Mouse (Mus musculus): ENCODE data around the gene Skint5.
"Not testable (repeated sequence)": the region's sequence is repeated elsewhere in the genome, so short reads cannot be mapped to it uniquely, and the experiment has no call there.

The Skint5 gene

DNA sequence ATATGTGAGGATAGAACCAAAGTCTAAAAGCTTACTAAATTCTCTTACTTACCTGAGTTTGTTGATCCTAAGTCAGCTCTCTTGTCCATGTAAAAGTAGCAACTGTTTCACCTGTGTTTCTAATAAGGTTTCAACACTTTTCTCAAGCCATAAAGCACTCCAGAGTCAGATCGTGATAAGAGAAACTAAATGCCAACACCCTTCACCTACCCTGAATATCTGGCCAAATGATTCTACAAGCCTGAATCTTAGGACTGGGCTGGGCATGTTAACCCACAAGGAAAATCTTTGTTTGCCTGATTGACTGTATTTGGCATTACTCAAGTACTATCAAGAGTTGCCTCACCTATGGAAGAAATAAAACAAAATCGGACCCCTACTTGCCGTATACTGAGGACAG, at the start of gene Skint5:
Skint5 (minus strand) TSS at position 101 of the 400 bp plus-strand sequence.
- in situ Hi-C loops (cut with MboI; ENCODE audit: low sequenced_read_pairs) = no loop called here

DNA sequence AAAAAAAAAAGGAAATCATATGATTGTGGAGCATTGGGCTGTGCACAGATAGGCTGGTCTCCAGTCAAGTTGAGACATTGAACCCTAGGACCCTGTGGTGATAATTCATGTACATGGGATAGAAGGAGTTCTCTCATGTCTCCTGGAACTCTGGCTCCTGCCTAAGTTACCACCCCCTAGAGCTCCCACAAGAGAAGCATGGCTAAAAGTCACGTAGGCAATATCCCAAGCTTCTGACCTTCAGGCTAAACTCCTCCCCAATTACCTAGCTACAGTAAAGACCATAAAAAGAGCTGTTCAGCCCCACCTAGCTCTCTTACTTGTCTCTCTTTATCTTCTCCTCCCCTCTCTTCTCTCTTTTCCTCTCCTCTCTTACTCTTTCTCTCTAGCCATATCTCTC, 42.0 kb downstream of the Skint5 start:
- in situ Hi-C loops (cut with MboI; ENCODE audit: low sequenced_read_pairs) = no loop called here

DNA sequence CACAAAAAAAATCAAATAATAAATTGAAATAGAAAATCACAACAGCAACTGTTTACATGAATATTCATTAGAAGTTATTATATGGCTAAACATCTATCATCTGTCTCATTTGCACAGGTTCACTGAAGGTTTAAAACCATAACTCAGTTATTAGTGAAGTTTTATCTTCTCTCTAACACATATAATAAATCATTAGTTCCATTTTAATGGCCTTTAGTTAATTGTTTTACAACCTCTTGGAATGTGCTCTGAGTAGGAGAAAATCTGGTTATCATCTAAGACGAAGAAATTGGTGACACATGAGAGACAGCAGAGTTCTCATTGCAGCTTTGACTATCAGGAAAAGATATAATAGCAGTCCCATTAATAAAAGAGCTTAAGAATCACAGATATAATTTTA, 235.1 kb downstream of the Skint5 start:
- in situ Hi-C loops (cut with MboI; ENCODE audit: low sequenced_read_pairs) = no loop called here

DNA sequence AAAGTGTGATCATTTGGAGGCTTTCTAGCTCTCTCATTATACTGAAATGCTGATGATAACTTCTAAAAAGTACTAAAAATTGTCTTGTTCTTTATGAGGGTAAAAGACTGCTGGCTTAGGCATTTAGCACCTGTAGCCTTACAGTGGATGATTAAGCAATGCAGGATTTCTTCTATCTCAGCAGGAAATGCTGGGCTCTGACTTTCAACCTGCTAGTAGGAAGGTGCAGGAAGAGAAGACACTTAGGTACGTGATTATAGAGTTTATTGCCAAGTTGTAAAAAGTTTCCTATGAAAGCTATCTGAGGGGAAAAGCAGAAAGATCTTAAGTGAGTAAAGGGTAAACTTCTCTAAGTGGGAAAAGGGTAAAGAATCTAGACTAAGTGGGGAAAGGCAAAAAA, 235.6 kb downstream of the Skint5 start:
- in situ Hi-C loops (cut with MboI; ENCODE audit: low sequenced_read_pairs) = no loop called here

DNA sequence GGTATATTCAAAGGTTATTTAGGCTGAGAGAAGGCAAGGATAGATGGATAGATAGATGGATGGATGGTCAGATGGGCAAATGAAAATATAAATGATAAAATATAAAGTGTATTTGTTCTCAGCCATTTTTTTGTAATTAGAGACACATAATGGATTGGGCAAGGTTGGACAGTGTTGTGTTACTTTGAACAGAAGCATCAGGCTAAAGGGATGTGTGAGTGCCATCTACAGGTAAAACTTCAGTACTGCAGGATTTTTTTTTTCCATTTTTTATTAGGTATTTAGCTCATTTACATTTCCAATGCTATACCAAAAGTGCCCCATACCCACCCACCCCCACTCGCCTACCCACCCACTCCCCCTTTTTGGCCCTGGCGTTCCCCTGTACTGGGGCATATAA, 551.1 kb downstream of the Skint5 start:
- in situ Hi-C loops (cut with MboI; ENCODE audit: low sequenced_read_pairs) = not testable (repeated sequence)

All from CH12F3 (cell line).